Comparison of ENCODE assay signal across 24 mouse cellular contexts in genomic region chr2:168085621-168086265, GRCm38 (mm10). TPM values are rescaled to one million over a fixed set of nuclear protein-coding genes. Genes with fewer than 3 reads are reported as not detected.
DNase-seq lines count a peak whose midpoint lies in the region; ATAC-seq and TF ChIP-seq lines count a peak whose summit lies in the region.
"Had no signal": no experiment of that assay in that cellular context is flagged by ENCODE, and none has a peak within 500 bp of the region (broad histone marks: within the 10 kb centered on the region; RNA-seq: fewer than 3 reads in every experiment).

No protein-coding gene starts in this region.

- H3K4me3 ChIP-seq in forebrain, embryonic 15.5 days: no peak overlapping the region
- H3K4me3 ChIP-seq in forebrain, embryonic 10.5 days: no peak overlapping the region
- no peak overlapping the region for H3K4me3 ChIP-seq in lung, adult 2 months (replicated peaks; ENCODE audit: extremely low read depth, low read depth, low read length)
- H3K4me3 ChIP-seq in stomach, embryonic 15.5 days (replicated peaks): no peak overlapping the region
- H3K4me3 ChIP-seq: embryonic facial prominence, embryonic 10.5 days; heart, embryonic 15.5 days; limb, embryonic 12.5 days; liver, embryonic 13.5 days; myocyte had no signal

- peaks cover 28% of the 10 kb centered on the region for H3K4me1 ChIP-seq in forebrain, embryonic 15.5 days
- H3K4me1 ChIP-seq in forebrain, embryonic 10.5 days: peaks cover 21% of the 10 kb centered on the region
- no peaks in the 10 kb centered on the region for H3K4me1 ChIP-seq in lung, adult 2 months (ENCODE audit: control insufficient read depth, insufficient read depth, low read length)
- peaks cover 12% of the 10 kb centered on the region; the same call in 1 of the 2 replicates for H3K4me1 ChIP-seq in stomach, embryonic 15.5 days

- peak; percentile 25; the same call in 1 of the 2 replicates for TF ChIP-seq POLR2A in lung, adult 2 months (IDR thresholded peaks at IDR 0.05; ENCODE audit: borderline replicate concordance, extremely low read depth, low read depth, low read length)

- H3K9ac ChIP-seq in forebrain, embryonic 15.5 days (replicated peaks): no peak overlapping the region
- H3K9ac ChIP-seq in stomach, embryonic 15.5 days: no peak overlapping the region
- H3K9ac ChIP-seq: heart, embryonic 15.5 days; hindbrain, embryonic 14.5 days; liver, embryonic 13.5 days; lung, embryonic 14.5 days had no signal

- DNase-seq in forebrain, embryonic 10.5 days (ENCODE audit: extremely low spot score, low spot score): no peak
- DNase-seq in lung, adult 2 months: no peak
- no peak for DNase-seq in lung, postnatal 14 days
- peak; percentile 38 for DNase-seq in brain, adult 2 months (ENCODE audit: low read depth, low spot score)
- DNase-seq in thymus, postnatal 0 days (ENCODE audit: low spot score): no peak
- no peak for DNase-seq in right cerebral cortex, adult 2 months (ENCODE audit: low spot score in 2 of 2)
- DNase-seq: adrenal gland, adult 2 months; cerebellum, adult 9-11 months; heart, postnatal 36 days; kidney, postnatal 10 days; layer of hippocampus, postnatal 36 days; liver, embryonic 13.5 days; lung, embryonic 14.5 days; right cerebral cortex, postnatal 4 days had no signal

- 0 out of 2 replicates have a peak, but pooled peaks cover 3% of the 10 kb centered on the region for H3K27me3 ChIP-seq in forebrain, embryonic 15.5 days
- peaks cover 27% of the 10 kb centered on the region for H3K27me3 ChIP-seq in forebrain, embryonic 10.5 days (ENCODE audit: poor library complexity, severe bottlenecking)
- peaks cover 6% of the 10 kb centered on the region; the same call in 1 of the 2 replicates for H3K27me3 ChIP-seq in stomach, embryonic 15.5 days (replicated peaks)
- H3K27me3 ChIP-seq: Patski had no signal

- no peak overlapping the region for H3K4me2 ChIP-seq in forebrain, embryonic 15.5 days (replicated peaks)
- H3K4me2 ChIP-seq in stomach, embryonic 15.5 days: no peak overlapping the region
- H3K4me2 ChIP-seq: heart, embryonic 15.5 days; hindbrain, embryonic 14.5 days; limb, embryonic 12.5 days; liver, embryonic 13.5 days; lung, embryonic 14.5 days had no signal

- 60% methylated on average over 10 of the region's 10 CpGs for WGBS in forebrain, embryonic 15.5 days
- WGBS in forebrain, embryonic 10.5 days: 75% methylated on average over 10 of the region's 10 CpGs
- WGBS in lung, adult 2 months: 47% methylated on average over 10 of the region's 10 CpGs
- 54% methylated on average over 10 of the region's 10 CpGs for WGBS in stomach, embryonic 15.5 days

- 0 out of 2 replicates have a peak overlapping the region, but pooled peaks have one; percentile 5 for H3K27ac ChIP-seq in forebrain, embryonic 15.5 days (replicated peaks)
- H3K27ac ChIP-seq in forebrain, embryonic 10.5 days: no peak overlapping the region
- H3K27ac ChIP-seq in stomach, embryonic 15.5 days: peak overlapping the region; percentile 31; the same call in 1 of the 2 replicates
- H3K27ac ChIP-seq: embryonic facial prominence, embryonic 10.5 days; heart, embryonic 15.5 days; hindbrain, embryonic 14.5 days; limb, embryonic 12.5 days; liver, embryonic 13.5 days; macrophage had no signal

- ATAC-seq in forebrain, embryonic 15.5 days (replicated peaks): no peak
- no peak for ATAC-seq in stomach, embryonic 15.5 days (ENCODE audit: insufficient read depth, low FRiP score, low read depth)
- ATAC-seq: midbrain, embryonic 16.5 days; Patski had no signal

- H3K36me3 ChIP-seq in forebrain, embryonic 15.5 days: no peaks in the 10 kb centered on the region
- peaks cover 33% of the 10 kb centered on the region for H3K36me3 ChIP-seq in forebrain, embryonic 10.5 days (replicated peaks)
- H3K36me3 ChIP-seq in stomach, embryonic 15.5 days: no peaks in the 10 kb centered on the region
- H3K36me3 ChIP-seq: heart, embryonic 15.5 days; limb, embryonic 12.5 days; liver, embryonic 13.5 days had no signal

- no peaks in the 10 kb centered on the region for H3K9me3 ChIP-seq in forebrain, embryonic 15.5 days
- H3K9me3 ChIP-seq in forebrain, embryonic 10.5 days: no peaks in the 10 kb centered on the region
- H3K9me3 ChIP-seq in stomach, embryonic 15.5 days: no peaks in the 10 kb centered on the region
- H3K9me3 ChIP-seq: embryonic facial prominence, embryonic 10.5 days; heart, embryonic 15.5 days; limb, embryonic 12.5 days; liver, embryonic 13.5 days had no signal

- no peak for TF ChIP-seq CTCF in lung, adult 2 months (IDR thresholded peaks at IDR 0.05; ENCODE audit: insufficient read depth, low read length)

RNA-seq across cellular contexts. Expression of gene Pard6b, which starts 4.9 kb away (rescaled TPM):
- polyA plus RNA-seq in forebrain, embryonic 15.5 days (2015; fragmentation: Nextera tagmentation; extraction: Ambion mirVana): 6.9 and 7.4 TPM in 2 replicates
- 9.3 and 10.4 TPM in 2 replicates for polyA plus RNA-seq in forebrain, embryonic 10.5 days (2016; fragmentation: Nextera tagmentation; extraction: Ambion mirVana)
- polyA plus RNA-seq in lung, adult 2 months (2012; rRNA removed): 51.6 and 60.1 TPM in 2 replicates
- polyA plus RNA-seq in stomach, embryonic 15.5 days (2015; fragmentation: Nextera tagmentation; extraction: Ambion mirVana): 12.7 and 14.9 TPM in 2 replicates
- 3.1 and 3.4 TPM in 2 replicates for polyA plus RNA-seq in thymus, postnatal 0 days (2015; fragmentation: Nextera tagmentation; extraction: Ambion mirVana)
- polyA plus RNA-seq: macrophage had no signal
